Mouse (Mus musculus) CD4-positive naive resting alpha-beta T cell, adult 57 days (primary cell): Measurements from ENCODE around the gene Fahd1. TPM values are rescaled to one million over a fixed set of nuclear protein-coding genes. Genes with fewer than 3 reads are reported as not detected.

ENCODE experiments used
- total RNA-seq: library from RNA; stranded (reverse); gene quantifications from one replicate; pipeline ENCODE4 v1.2.4, GENCODE M21; 2023

Gene Fahd1
- 2.7 TPM for total RNA-seq

DNA sequence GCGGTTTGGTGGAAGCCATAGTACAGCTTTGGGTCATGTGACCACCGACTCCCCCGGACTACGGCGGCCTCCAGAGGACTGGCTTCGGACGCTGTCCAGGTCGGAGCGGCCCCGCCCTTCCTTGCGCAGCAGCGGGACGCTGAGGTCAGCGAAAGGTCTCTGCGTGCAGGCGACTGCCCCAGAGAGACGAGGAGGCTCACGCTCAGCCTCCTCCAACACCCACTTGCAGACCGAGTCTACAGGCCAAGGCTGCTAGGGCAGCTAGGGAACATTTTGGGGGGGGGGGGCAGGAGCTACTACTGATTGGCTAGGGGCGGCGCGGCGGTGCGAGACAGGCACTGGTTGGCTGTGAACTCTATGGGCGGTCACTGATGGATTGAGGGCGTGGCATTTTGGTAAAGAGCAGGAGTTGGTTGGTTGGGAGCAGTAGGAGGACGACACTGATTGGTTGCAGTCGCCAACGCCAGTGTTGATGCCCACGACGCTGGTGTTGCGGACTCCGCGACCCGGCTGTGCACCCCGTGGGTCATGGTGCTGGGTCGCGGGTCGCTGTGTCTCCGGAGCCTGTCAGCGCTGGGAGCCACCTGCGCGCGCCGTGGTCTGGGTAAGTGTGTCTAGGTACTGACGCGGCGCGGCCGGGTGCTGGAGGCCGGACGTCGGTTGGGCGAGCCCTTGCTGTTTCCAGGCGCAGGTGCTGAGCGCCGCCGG, at the start of gene Fahd1:
TSS of gene Fahd1 (minus strand) at position 300 of the 708 bp plus-strand sequence.

DNA sequence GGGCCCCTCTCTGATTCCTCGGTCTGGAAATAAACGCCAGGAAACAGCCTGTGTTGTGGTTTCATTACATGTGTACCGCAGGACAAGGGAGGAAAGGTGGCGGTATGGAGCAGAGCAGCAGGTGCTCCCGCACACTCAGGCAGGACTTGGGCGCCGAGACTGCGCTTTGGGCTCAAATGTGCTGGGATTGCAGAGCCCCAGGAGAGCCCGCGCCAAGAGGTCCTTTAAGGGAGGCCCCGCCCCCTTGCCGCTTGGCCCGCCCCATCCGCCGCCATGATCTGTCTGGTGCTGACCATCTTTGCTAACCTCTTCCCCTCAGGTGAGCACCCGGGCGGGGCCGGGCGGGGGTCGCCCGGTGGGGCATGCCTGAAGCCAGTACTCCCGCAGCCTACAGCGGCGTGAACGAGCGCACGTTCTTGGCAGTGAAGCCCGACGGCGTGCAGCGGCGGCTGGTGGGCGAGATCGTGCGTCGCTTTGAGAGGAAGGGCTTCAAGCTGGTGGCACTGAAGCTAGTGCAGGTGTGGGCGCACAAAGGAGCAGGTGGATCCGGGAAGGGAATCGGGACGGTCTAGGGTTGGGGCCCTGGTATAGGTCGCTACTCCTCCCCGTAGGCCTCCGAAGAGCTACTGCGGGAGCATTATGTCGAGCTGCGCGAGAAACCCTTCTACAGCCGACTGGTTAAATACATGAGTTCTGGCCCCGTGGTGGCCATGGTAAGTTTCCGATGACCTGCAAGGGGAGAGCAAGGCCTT, 46.3 kb upstream of the Fahd1 start, which contains the start of gene Nme3:
TSS of gene Nme3 (plus strand) at position 260 of the 752 bp plus-strand sequence.

DNA sequence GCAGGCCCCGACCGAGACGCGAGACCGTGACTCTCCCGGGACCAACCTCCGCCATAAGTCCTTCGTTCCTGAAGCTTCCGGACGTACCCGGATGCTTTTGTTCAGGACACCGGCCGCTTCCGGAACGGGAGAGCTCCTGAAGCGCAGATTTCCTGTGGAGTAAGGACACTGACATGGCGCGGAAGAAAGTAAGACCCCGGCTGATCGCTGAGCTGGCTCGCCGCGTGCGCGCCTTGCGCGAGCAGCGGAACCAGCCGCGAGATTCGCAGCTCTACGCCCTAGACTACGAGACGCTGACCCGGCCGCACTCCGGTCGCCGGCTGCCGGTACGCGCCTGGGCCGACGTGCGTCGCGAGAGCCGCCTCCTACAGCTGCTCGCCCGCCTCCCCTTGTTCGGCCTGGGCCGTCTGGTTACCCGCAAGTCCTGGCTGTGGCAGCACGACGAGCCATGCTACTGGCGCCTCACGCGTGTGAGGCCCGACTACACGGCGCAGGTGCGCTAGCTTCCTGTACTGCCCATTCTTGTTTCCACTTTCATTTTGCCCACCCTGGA, 44.9 kb upstream of the Fahd1 start, which contains the start of the genes Eme2 and Mrps34:
TSS of gene Eme2 (minus strand) at position 93 of the 553 bp plus-strand sequence.
TSS of gene Mrps34 (plus strand) at position 122 of the 553 bp plus-strand sequence.

DNA sequence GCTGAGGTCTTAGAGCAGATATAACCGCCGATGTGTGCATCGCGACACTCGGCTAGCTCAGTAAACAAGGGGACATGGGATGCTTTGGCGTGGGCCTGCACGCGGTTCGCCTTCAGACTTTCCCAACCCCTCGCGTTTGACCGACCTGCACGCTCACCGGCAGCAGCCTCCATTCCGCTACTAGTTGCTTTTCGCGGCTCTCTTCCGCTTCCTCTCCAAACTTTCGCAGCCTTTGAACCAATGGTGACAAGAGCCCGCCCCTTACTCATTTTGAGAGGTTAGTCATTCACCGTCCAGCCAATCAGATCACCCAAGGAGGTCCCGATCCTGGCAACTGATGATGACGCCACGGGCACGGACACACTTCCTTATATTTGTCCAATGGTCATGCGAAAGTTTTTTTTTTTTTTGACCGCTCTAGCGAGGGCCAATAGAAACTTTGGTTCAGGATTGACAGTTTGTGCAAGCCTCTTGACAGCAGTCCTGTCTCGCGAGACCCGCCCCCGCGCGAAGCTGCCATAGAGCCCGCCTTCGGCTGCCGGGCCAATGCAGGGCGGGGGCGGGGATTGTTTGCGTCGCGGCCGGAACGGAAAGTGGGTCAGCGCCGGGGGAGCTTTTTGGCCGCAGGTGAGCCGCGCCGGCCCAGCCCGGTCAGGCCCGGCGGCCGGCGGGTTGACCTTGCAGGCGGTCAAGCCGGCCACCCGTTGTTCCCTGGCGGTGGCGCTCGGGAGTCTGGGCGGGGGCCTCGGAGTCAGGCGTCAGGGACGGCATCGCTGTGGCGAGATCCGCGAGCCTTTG, 36.2 kb upstream of the Fahd1 start, which contains the start of the genes Nubp2 and Spsb3:
TSS of gene Nubp2 (minus strand) at position 216 of the 798 bp plus-strand sequence.
TSS of gene Spsb3 (plus strand) at position 510 of the 798 bp plus-strand sequence.

DNA sequence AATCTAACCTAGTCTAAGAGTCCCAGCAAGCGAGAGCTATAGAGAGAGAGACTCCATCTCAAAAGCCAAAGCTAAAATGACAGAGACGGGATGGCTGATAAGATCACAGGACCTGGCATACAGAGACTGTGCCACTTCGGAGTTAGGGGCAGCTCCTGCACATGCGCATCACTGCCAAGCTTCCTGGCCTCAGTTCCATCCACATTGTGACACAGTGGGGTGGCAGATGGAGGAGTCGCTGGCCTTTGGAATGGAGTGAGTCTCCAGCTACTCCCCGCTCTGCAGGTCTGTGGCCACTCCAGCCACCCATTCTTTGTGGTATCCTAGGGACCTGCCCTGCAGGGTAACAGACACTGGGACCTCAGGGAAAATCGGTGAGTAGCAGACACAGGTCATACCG, 15.6 kb upstream of the Fahd1 start, which contains the start of gene Igfals:
TSS of gene Igfals (plus strand) at position 222 of the 400 bp plus-strand sequence.

DNA sequence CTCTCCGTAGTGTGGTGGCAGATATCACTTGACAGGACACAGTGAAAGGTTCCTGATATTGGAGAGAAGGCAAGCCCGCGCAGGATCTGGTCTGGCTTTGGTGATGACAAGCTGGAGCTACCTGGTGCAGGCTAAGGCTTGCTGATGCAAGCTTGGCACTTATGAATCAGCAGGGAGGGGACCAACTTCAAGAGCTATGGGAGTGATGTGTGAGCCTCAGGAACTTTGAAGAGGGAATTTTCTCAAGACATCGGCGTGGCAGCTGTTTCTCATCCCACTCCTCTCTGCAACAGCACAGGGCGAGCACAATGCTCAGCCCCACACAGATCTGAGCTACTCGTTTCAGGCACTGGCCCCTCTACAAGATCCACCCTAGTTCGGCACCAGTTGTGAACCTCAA, 10.3 kb downstream of the Fahd1 start, which contains the start of gene Hagh:
TSS of gene Hagh (plus strand) at position 302 of the 400 bp plus-strand sequence.

DNA sequence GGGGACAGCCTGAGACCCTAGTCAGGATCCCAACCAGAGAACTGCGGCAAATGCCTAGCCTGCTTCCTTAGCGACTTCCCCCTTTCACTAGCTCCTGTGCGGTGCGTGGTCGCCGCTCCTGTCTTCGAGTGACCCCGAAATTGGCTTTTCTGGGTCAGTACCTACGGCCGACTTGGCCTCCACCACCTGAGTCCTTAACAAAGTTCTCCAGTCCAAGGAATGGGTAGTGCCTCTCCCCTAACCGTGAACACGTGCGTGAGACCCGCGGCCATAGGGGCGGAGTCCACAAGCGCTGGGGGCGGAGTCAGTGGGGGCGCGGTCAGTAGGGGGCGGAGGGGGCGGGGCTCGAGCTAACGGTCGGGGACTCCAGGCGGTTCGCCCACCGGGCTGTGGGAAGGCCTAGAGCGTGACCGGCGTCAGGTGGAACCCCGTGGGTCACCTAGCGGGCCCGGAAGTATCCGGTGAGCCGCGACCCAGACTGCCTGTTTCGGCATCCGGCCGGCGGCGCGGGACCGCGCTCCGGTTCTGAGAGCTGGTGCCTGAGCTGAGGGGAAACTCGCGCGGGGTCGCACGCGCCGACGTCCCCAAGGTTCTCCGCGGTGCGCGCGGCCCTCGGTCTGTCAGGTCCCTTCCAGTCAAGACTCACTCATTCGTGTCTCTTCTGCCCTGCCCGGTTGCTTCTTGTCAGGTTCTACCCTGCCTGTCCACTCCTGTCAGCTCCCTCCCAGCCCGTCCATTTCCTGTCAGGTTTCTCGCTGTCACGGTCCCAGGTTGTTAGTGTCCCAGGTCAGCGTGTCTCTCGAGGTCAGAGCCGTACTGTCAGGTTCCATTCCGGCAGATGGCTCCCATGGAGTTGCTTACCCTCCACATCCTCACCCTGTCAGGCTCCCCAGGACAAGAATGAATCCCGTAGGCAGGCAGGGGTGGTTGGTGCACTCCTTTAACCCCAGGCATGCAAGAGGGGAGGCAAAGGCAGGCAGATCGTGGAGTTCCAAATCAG, 45.9 kb downstream of the Fahd1 start, which contains the start of gene Meiob:
TSS of gene Meiob (plus strand) at position 338 of the 1,000 bp plus-strand sequence.

Other genes starting within 250 kb of the Fahd1 start
- gene Tsc2, start 217.7 kb downstream of the Fahd1 start, total RNA-seq, result 62.2 TPM
- gene Nthl1, start 217.7 kb downstream of the Fahd1 start, total RNA-seq, result 4.5 TPM
- gene Slc9a3r2, start 200.0 kb downstream of the Fahd1 start, total RNA-seq, result 0.74 TPM
- not detected for gene Npw, start 191.9 kb downstream of the Fahd1 start, total RNA-seq
- 65.9 TPM for gene Zfp598, start 180.7 kb downstream of the Fahd1 start, total RNA-seq
- not detected for gene Syngr3, start 160.4 kb downstream of the Fahd1 start, total RNA-seq
- 19.5 TPM for gene Gfer, start 154.2 kb downstream of the Fahd1 start, total RNA-seq
- 3.9 TPM for gene Noxo1, start 154.1 kb downstream of the Fahd1 start, total RNA-seq
- 24.9 TPM for gene Tbl3, start 142.7 kb downstream of the Fahd1 start, total RNA-seq
- gene Rnf151, start 132.3 kb downstream of the Fahd1 start, total RNA-seq, result not detected
- gene Rps2, start 132.2 kb downstream of the Fahd1 start, total RNA-seq, result 1,499 TPM
- 70.6 TPM for gene Ndufb10, start 125.9 kb downstream of the Fahd1 start, total RNA-seq
- gene Rpl3l, start 122.5 kb downstream of the Fahd1 start, total RNA-seq, result not detected
- 37.8 TPM for gene Msrb1, start 113.7 kb downstream of the Fahd1 start, total RNA-seq
- gene Hs3st6, start 97.4 kb downstream of the Fahd1 start, total RNA-seq, result not detected
- not detected for gene Meiob, start 46.1 kb downstream of the Fahd1 start, total RNA-seq
- 33.2 TPM for gene Hagh, start 10.2 kb downstream of the Fahd1 start, total RNA-seq
- gene Igfals, start 15.6 kb upstream of the Fahd1 start, total RNA-seq, result not detected
- gene Nubp2, start 36.0 kb upstream of the Fahd1 start, total RNA-seq, result 52.8 TPM
- 31.2 TPM for gene Spsb3, start 36.3 kb upstream of the Fahd1 start, total RNA-seq
- 59.7 TPM for gene Eme2, start 44.7 kb upstream of the Fahd1 start, total RNA-seq
- gene Mrps34, start 44.8 kb upstream of the Fahd1 start, total RNA-seq, result 45.5 TPM
- 26.5 TPM for gene Nme3, start 46.1 kb upstream of the Fahd1 start, total RNA-seq
- gene Mapk8ip3, start 86.6 kb upstream of the Fahd1 start, total RNA-seq, result 237 TPM
- gene Jpt2, start 110.3 kb upstream of the Fahd1 start, total RNA-seq, result 21.3 TPM
- 39.6 TPM for gene Cramp1l, start 165.4 kb upstream of the Fahd1 start, total RNA-seq
- 28.6 TPM for gene Ift140, start 165.7 kb upstream of the Fahd1 start, total RNA-seq
- gene Tmem204, start 233.2 kb upstream of the Fahd1 start, total RNA-seq, result 0.33 TPM